31 mouse cellular contexts compared by ENCODE assay signal in the genomic region with DNA sequence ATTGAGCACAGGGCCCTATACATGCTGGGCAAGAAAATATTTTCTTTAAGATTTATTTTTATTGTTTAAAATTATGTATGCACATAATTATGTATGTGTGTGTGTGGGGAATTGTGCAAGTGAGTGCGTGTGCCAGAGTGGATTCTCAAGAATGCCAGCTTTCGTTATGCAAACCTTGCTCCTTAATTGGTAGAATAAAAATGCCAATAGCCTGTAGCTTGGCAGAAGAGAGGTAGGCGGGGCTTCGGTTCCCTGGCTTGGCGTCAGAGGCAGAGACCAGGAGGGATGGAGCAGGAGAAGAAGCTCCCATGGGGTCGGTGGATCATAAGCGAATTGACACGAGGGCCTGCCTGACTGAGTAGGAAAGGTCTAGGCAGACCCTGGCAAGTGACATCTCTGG. TPM values are rescaled to one million over a fixed set of nuclear protein-coding genes. Genes with fewer than 3 reads are reported as not detected.
DNase-seq lines count a peak whose midpoint lies in the region; ATAC-seq and TF ChIP-seq lines count a peak whose summit lies in the region.
"Had no signal": no experiment of that assay in that cellular context is flagged by ENCODE, and none has a peak within 500 bp of the region (broad histone marks: within the 10 kb centered on the region; RNA-seq: fewer than 3 reads in every experiment).

No protein-coding gene starts in this region.

- no peaks in the 10 kb centered on the region for H3K4me1 ChIP-seq in forebrain, embryonic 14.5 days (ENCODE audit: control insufficient read depth, insufficient read depth, low read length)
- H3K4me1 ChIP-seq in forebrain, embryonic 10.5 days: no peaks in the 10 kb centered on the region
- no peaks in the 10 kb centered on the region for H3K4me1 ChIP-seq in midbrain, postnatal 0 days (ENCODE audit: insufficient read depth, low read length)
- H3K4me1 ChIP-seq in midbrain, embryonic 15.5 days: no peaks in the 10 kb centered on the region; the same call in 1 of the 2 replicates
- H3K4me1 ChIP-seq: embryonic facial prominence, embryonic 13.5 days; forebrain, embryonic 12.5 days; hindbrain, embryonic 12.5 days; limb, embryonic 12.5 days; liver, embryonic 15.5 days; midbrain, embryonic 13.5 days; neural tube, embryonic 15.5 days had no signal

- H3K9ac ChIP-seq in forebrain, embryonic 14.5 days (ENCODE audit: low read length): no peak overlapping the region
- H3K9ac ChIP-seq in midbrain, postnatal 0 days (replicated peaks; ENCODE audit: low read length, poor library complexity, severe bottlenecking): no peak overlapping the region
- H3K9ac ChIP-seq in midbrain, embryonic 15.5 days: no peak overlapping the region
- H3K9ac ChIP-seq: embryonic facial prominence, embryonic 13.5 days; forebrain, embryonic 12.5 days; hindbrain, embryonic 12.5 days; limb, embryonic 12.5 days; liver, embryonic 15.5 days; lung, embryonic 14.5 days; midbrain, embryonic 13.5 days; neural tube, embryonic 15.5 days had no signal

- H3K4me2 ChIP-seq in forebrain, embryonic 14.5 days (ENCODE audit: low read length): no peak overlapping the region
- no peak overlapping the region for H3K4me2 ChIP-seq in midbrain, postnatal 0 days (ENCODE audit: low read depth, low read length, poor library complexity, severe bottlenecking)
- no peak overlapping the region for H3K4me2 ChIP-seq in midbrain, embryonic 15.5 days
- H3K4me2 ChIP-seq: embryonic facial prominence, embryonic 13.5 days; forebrain, embryonic 12.5 days; heart, embryonic 11.5 days; hindbrain, embryonic 12.5 days; limb, embryonic 12.5 days; liver, embryonic 15.5 days; lung, embryonic 14.5 days; midbrain, embryonic 13.5 days; neural tube, embryonic 15.5 days had no signal

- no peak overlapping the region for H3K4me3 ChIP-seq in forebrain, embryonic 14.5 days (ENCODE audit: low read depth, low read length)
- no peak overlapping the region for H3K4me3 ChIP-seq in forebrain, embryonic 10.5 days
- no peak overlapping the region for H3K4me3 ChIP-seq in midbrain, postnatal 0 days (ENCODE audit: low read depth, low read length)
- no peak overlapping the region for H3K4me3 ChIP-seq in midbrain, embryonic 15.5 days
- H3K4me3 ChIP-seq: embryonic facial prominence, embryonic 13.5 days; forebrain, embryonic 12.5 days; hindbrain, embryonic 12.5 days; limb, embryonic 12.5 days; liver, embryonic 15.5 days; midbrain, embryonic 13.5 days; neural tube, embryonic 15.5 days had no signal

- no peak overlapping the region for H3K27ac ChIP-seq in forebrain, embryonic 14.5 days (ENCODE audit: low read depth, low read length)
- H3K27ac ChIP-seq in forebrain, embryonic 10.5 days: no peak overlapping the region
- no peak overlapping the region for H3K27ac ChIP-seq in midbrain, postnatal 0 days (ENCODE audit: low read depth, low read length)
- H3K27ac ChIP-seq in midbrain, embryonic 15.5 days: no peak overlapping the region
- H3K27ac ChIP-seq: embryonic facial prominence, embryonic 13.5 days; forebrain, embryonic 12.5 days; hindbrain, embryonic 12.5 days; limb, embryonic 12.5 days; liver, embryonic 15.5 days; macrophage; midbrain, embryonic 13.5 days; neural tube, embryonic 15.5 days; stomach, postnatal 0 days had no signal

- no peaks in the 10 kb centered on the region for H3K27me3 ChIP-seq in forebrain, embryonic 14.5 days (replicated peaks; ENCODE audit: control insufficient read depth, insufficient read depth, low read length)
- no peaks in the 10 kb centered on the region for H3K27me3 ChIP-seq in forebrain, embryonic 10.5 days (ENCODE audit: poor library complexity, severe bottlenecking)
- no peaks in the 10 kb centered on the region for H3K27me3 ChIP-seq in midbrain, postnatal 0 days (ENCODE audit: insufficient read depth, low read length)
- H3K27me3 ChIP-seq in midbrain, embryonic 15.5 days (replicated peaks): no peaks in the 10 kb centered on the region
- H3K27me3 ChIP-seq: embryonic facial prominence, embryonic 13.5 days; forebrain, embryonic 12.5 days; hindbrain, embryonic 12.5 days; limb, embryonic 12.5 days; liver, embryonic 15.5 days; midbrain, embryonic 13.5 days; neural tube, embryonic 15.5 days; Patski had no signal

- H3K36me3 ChIP-seq in forebrain, embryonic 14.5 days (ENCODE audit: control insufficient read depth, insufficient read depth, low read length): no peaks in the 10 kb centered on the region
- no peaks in the 10 kb centered on the region for H3K36me3 ChIP-seq in forebrain, embryonic 10.5 days (replicated peaks)
- no peaks in the 10 kb centered on the region for H3K36me3 ChIP-seq in midbrain, postnatal 0 days (ENCODE audit: insufficient read depth, low read length)
- H3K36me3 ChIP-seq in midbrain, embryonic 15.5 days (replicated peaks): no peaks in the 10 kb centered on the region
- H3K36me3 ChIP-seq: embryonic facial prominence, embryonic 13.5 days; forebrain, embryonic 12.5 days; G1E; hindbrain, embryonic 12.5 days; limb, embryonic 12.5 days; liver, embryonic 15.5 days; midbrain, embryonic 13.5 days; neural tube, embryonic 15.5 days had no signal

- no peak for TF ChIP-seq CTCF in midbrain, postnatal 0 days (IDR thresholded peaks at IDR 0.05)

- WGBS in forebrain, embryonic 14.5 days: 49% methylated on average over 8 of the region's 8 CpGs
- 77% methylated on average over 8 of the region's 8 CpGs for WGBS in forebrain, embryonic 10.5 days
- 54% methylated on average over 8 of the region's 8 CpGs for WGBS in midbrain, postnatal 0 days
- WGBS in midbrain, embryonic 15.5 days: 64% methylated on average over 8 of the region's 8 CpGs

- peak; percentile 53 for DNase-seq in adrenal gland, postnatal 14 days
- no peak for DNase-seq in adrenal gland, adult 18-20 months (ENCODE audit: low spot score in 2 of 2)
- peak; percentile 60 for DNase-seq in forebrain, embryonic 14.5 days (ENCODE audit: low spot score)
- no peak for DNase-seq in forebrain, embryonic 10.5 days (ENCODE audit: extremely low spot score, low spot score)
- DNase-seq in midbrain, postnatal 0 days (ENCODE audit: low spot score): peak; percentile 14
- DNase-seq in gonadal fat pad, adult 2 months (ENCODE audit: low read depth): peak; percentile 33
- DNase-seq: cerebellum, adult 9-10 months; gastrocnemius, postnatal 14 days; heart, adult 11 months; heart, postnatal 36 days; kidney, adult 9 months; kidney, postnatal 10 days; lung, embryonic 14.5 days; right cerebral cortex, adult 18-20 months; spleen, adult 18-20 months; thymus, adult 18-20 months; thymus, postnatal 25 days had no signal

- no peak for ATAC-seq in forebrain, embryonic 14.5 days
- ATAC-seq in midbrain, postnatal 0 days (ENCODE audit: low FRiP score): no peak
- ATAC-seq in midbrain, embryonic 15.5 days (replicated peaks): no peak
- ATAC-seq: intestine, postnatal 0 days; midbrain, embryonic 13.5 days; Patski had no signal

- H3K9me3 ChIP-seq in forebrain, embryonic 14.5 days (replicated peaks; ENCODE audit: control insufficient read depth, low read length): no peaks in the 10 kb centered on the region
- no peaks in the 10 kb centered on the region for H3K9me3 ChIP-seq in forebrain, embryonic 10.5 days
- H3K9me3 ChIP-seq in midbrain, postnatal 0 days (ENCODE audit: low read length): no peaks in the 10 kb centered on the region
- no peaks in the 10 kb centered on the region for H3K9me3 ChIP-seq in midbrain, embryonic 15.5 days
- H3K9me3 ChIP-seq: embryonic facial prominence, embryonic 13.5 days; forebrain, embryonic 12.5 days; G1E; hindbrain, embryonic 12.5 days; limb, embryonic 12.5 days; liver, embryonic 15.5 days; midbrain, embryonic 13.5 days; neural tube, embryonic 15.5 days had no signal

RNA-seq across cellular contexts. Expression of a gene that starts 42.2 kb away (rescaled TPM):
- 260 and 305 TPM in 2 replicates for total RNA-seq in adrenal gland, postnatal 14 days (2021)
- 100 to 1,000 TPM; 320 to 493 TPM for total RNA-seq in adrenal gland, adult 18-20 months (2021)
- 108 and 118 TPM in 2 replicates for polyA plus RNA-seq in forebrain, embryonic 14.5 days (2014; fragmentation: Nextera tagmentation; extraction: Ambion mirVana)
- polyA plus RNA-seq in forebrain, embryonic 10.5 days (2016; fragmentation: Nextera tagmentation; extraction: Ambion mirVana): 169 and 173 TPM in 2 replicates
- 103 and 120 TPM in 2 replicates for total RNA-seq in midbrain, postnatal 0 days (2014; rRNA removed)
- polyA plus RNA-seq in midbrain, postnatal 0 days (2015; fragmentation: Nextera tagmentation; extraction: Ambion mirVana): 89.7 and 91.4 TPM in 2 replicates
- 109 and 116 TPM in 2 replicates for polyA plus RNA-seq in midbrain, embryonic 15.5 days (2015; fragmentation: Nextera tagmentation; extraction: Ambion mirVana)
- 216 and 287 TPM in 2 replicates for polyA plus RNA-seq in gonadal fat pad, adult 2 months (2012; rRNA removed)

Comparison
In these comparisons a context has a peak if more than half of its experiments do, and no peak if none do; other contexts are left out.
1. DNase-seq: peak in adrenal gland, postnatal 14 days (single experiment), forebrain, embryonic 14.5 days (single experiment), midbrain, postnatal 0 days (single experiment) and gonadal fat pad, adult 2 months (single experiment); none in adrenal gland, adult 18-20 months (0 of 2) and forebrain, embryonic 10.5 days (single experiment).